Mouse (Mus musculus): ENCODE measurements at regions not wholly inside any gene's neighbourhood (a gene's known extent, or its start where the extent isn't known, plus 50 kb on each side); places are given as distances from the start of the nearest gene placed in this dataset.
"Not testable (repeated sequence)": the region's sequence is repeated elsewhere in the genome, so short reads cannot be mapped to it uniquely, and the experiment has no call there.

DNA sequence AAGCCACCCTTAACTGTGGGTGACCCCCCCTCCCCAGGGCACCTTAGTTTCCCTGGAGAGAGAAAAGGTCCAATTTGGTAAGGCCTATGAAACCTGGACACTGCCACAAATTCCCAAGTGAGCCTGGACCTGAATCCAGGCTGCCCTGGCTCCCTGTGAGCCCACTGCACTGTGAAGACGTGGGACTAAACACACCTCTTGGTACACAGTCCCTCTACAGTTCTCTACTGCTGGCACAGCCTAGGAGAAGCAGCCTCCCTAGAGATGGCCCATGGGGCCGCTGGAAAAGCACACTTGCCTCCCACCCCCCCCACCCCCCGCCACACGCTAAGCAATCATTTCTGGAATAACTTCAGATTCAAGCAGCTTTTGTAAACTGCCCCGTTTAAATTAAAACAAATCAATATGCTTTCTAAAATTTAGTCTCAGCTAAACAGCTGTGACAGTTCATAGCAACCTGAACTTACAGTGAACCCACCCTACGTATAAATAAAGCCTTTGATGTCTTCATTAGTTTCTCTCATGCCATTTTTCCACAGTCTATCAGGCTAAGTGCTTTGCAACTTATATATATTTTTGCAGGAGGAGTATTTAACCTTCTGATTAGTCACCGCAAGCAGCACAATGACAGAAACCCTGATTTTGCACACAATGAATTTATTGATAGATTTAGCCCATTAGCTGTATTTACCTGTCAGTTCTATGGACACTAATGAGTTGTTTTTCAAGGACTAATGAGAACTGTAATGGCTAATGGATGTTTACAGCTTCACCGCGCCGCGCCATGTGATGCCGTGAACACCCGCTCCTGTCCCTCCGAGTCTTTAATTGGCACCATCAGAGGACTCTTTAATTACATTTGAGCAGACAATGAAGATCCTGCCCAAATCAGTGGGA, 215.3 kb downstream of the 3100002H09Rik start:
- DNase-seq, result no peak

DNA sequence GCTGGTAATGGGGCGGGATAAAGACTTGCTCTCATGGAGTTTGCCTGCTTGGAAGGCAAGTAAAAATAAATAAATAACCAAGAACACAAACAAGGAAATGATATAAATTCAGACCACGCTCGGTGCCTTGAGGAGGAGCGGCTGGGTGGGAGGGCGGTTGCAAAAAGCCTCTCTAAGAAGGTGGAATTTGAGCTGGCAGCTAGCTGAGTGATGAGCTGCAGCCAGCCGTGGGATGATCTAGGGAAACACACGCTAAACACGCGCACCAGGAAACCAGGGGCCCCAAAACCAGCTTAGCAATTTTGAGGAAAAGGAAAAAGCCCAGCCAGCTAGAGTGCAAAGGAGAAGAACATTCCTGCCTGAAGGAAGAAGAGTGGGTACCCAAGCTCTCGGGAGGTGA, 217.0 kb downstream of the 3100002H09Rik start:
- DNase-seq, result no peak

DNA sequence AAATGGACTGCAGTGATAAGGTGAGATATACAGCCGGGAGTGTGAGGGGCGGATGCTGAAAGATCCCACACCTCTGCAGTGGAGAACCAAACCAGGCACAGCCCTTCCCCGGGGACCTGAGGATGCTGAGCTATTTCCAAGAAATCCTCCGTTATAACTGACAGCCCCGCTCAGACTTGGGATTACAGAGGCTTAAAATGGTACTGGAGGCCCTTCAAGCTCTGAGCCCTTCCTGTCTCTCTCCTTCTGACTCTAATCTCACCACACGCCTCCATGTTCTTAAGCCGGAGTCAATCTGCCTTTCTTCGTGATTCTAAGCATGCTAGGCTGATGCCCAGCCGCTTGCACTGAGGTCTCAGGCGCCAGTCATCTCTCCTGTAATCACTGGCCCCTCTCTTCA, 221.5 kb downstream of the 3100002H09Rik start:
- no peak for DNase-seq

DNA sequence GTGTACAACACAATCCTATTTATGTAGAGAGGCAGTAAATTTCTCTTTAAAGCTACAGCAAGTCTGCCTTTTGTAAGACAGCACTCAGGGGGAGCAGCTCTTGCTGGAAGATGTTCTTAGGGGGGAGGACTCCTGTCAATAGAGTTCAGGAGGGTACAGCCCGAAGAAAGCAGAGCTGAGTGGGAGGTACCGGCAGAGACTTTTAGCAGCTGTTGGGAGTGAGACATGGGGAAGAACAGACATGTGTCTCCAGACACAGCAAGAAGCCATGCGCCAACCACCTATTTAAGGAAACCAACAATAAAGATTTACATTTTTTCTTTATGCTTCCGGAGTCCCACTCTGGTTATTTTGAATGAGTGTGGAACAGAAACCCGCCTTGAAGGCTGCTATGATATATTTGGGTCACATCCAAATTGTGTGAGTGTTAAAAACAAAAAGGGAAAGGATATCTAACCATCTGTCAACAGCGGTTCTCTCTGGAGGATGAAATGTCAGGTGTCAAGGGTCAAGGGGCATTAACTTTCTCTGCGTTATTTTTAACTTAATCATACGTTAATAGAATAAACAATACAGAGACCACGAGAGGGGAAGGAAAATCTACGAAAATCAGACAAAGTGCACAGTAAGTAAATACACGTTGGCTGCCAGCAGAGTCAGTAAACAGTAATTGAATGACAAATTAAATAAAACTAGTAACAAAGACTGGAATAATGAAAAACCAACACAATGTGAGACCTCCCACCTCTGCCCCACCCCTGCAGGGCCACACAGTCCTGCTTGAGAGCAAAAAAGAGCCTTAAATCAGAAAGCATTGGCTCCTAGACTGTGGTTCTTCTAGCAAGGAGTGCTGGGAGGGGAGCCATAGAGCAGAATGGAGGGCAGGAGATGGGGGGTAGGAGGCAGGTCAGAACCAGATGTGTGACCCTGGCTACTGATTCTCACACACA, 225.2 kb downstream of the 3100002H09Rik start:
- no peak for DNase-seq

DNA sequence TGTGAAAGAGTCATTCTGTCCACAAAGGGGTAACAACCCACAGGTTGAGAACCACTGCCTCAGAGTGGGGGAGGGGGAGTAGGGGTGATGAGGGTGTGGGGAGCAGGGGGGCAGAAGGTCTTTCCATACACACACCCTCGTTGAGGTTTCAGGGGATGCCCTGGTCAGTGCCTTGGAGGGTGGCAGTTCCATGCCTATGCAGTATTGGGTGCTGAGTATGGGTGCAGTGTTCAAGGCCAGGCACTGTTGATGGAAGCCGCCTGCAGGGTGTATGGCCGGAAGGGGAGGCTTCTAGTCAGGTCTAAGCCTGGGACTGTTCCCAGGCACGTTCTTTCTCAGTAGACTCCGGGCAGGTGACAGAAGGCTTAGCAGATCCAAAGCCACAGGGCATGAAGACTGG, 234.1 kb downstream of the 3100002H09Rik start:
- DNase-seq, result no peak

DNA sequence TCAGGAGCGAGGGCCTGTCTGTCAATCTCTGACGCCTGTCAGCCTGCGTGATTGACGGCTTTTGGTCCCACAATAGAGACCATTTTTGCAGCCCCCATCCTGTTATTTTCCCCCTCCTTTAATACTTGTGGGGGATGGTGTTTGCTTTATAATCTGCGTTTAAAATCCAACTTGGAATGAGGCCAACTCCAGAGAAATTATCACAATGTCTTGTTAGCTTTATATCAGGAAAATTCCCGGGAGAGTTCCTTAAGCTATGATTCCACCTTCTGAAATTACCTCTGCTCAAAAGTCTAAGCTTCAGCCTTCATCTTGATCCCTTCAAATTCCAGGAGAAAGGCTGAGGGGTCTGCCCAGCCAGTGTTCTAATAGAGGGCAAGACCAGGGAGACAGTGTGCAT, 235.0 kb downstream of the 3100002H09Rik start:
- no peak for DNase-seq

DNA sequence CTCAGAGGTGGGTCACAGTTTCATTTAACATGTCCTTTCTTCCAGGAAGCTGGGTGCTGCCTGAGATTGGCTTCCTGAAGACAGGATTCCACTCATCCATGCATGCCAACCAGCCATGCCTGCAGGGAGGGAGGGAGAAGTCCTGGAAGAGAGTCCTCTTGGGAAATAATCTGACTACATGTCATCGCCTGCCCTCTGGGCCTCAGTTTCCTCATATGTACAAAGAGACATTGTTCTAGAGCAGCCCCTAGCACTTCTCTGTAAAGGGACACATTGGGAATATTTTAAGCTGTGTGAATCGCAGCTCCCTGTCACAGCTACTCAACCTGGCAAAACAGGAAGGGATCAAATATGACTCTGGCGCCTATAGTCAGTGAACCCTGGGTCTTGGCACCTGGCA, 241.8 kb downstream of the 3100002H09Rik start:
- DNase-seq, result no peak

DNA sequence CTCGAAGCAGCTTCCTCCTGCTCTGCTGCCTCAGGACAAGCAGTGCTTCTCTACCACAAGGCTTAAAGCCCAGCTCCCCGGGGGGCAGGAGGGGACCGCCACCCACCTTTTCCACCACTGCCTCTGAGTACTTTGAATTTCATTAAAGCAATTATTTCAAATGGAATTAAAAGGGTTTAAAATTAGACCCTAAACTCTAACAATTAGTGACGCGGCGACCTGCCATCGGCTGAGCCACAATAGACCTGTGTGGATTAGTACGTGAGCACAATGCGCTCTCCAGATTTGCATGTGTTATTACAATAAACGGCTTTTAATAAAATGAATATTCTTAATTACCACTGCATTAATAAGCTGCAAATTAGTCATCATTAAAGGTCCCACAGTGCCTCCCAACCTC, 242.5 kb downstream of the 3100002H09Rik start:
- DNase-seq, result no peak

DNA sequence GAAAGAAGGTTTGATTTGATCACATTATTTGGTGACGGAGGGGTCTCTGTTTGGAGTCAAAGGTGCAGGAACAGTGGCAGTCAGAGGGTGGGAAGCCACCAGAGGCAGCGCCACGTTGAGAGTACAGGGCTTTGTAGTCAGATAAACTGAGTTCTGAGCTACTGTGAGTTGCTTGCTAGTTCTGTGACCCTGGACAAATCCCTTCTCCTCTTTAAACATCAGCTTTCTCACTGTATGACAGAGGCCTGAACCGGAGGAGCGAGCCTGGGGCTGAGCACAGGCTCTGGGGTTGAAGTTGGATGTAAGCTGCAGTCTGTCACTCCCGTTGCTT, 250.1 kb downstream of the 3100002H09Rik start:
- no peak for DNase-seq

DNA sequence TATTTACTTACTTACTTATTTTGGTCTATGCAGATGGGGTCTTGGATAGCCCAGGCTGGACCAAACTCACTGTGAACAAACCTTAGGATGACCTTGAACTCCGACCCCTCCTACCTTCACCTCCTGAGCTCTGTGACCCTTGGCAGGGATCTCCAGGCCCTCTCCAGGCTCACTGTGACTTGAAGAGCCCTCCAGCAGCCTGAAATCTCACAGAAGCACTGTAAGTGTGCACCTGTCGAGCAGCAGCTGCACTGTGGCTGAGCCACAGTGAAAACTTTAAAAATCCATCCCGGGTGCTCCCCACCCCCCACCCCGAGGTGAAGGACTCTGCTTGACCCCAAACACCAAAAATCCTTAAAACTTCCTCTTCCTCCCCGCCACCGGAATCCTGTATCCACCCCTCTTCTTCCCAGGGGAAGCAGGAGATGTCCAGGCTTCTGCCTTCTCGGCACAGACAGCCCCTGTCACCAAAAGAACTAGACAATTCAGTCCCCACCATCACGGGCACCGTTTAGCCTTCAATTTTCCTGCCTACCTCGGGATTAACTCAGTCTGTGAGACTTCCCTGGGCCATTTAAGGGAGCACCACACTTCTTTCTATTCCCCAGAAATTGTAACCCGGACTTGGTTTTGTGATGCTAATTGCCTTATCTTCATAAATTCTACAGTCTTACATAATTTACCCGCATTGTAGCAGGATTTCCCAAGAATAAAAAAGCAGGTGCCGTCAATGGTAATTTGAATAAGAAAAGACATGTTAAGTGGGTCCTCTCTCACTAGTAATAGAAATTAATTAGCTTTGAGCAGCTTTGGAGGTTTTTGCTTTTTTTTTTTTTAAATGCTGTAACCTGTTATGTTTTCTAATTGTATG, 250.7 kb downstream of the 3100002H09Rik start:
- no peak for DNase-seq

DNA sequence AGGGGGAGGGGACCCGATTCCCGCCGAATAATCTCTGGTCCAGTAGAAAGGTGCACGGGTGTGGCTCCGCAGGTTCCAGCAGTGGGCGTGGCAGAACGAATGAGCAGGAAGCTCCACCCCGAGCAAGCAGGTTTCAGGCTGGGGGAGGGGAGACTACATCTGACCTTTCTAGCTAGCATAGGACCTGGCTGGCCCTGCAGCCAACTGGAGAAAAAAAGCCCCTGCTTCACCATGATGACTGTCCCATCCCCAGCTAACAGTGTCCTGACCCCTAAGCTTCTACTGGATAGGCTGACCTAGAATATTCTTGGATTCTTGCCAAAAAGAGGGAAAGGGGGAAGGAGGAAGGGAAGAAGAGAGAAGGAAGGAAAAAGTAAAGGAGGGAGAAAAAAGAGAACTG, 252.1 kb downstream of the 3100002H09Rik start:
- not testable (repeated sequence) for DNase-seq

DNA sequence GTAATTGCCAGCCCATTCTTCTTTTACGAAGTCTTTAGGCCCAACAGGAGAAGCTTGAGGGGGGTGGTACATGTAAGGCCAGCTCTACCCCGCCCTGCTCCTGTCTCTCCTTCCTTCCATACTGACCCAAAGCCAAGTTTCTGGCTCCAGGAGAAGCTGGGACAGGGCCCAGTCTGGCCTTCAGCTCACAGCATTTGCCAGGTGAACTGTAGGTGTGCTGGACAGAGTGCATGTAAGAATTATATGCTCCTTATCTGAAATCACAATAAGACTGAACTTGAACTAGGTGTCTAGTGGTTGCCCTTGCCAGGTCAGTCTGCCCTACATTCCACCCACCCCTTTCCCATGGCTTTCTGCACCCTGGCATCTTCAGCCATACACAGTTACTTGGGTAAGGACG, 260.2 kb downstream of the 3100002H09Rik start:
- DNase-seq, result no peak

DNA sequence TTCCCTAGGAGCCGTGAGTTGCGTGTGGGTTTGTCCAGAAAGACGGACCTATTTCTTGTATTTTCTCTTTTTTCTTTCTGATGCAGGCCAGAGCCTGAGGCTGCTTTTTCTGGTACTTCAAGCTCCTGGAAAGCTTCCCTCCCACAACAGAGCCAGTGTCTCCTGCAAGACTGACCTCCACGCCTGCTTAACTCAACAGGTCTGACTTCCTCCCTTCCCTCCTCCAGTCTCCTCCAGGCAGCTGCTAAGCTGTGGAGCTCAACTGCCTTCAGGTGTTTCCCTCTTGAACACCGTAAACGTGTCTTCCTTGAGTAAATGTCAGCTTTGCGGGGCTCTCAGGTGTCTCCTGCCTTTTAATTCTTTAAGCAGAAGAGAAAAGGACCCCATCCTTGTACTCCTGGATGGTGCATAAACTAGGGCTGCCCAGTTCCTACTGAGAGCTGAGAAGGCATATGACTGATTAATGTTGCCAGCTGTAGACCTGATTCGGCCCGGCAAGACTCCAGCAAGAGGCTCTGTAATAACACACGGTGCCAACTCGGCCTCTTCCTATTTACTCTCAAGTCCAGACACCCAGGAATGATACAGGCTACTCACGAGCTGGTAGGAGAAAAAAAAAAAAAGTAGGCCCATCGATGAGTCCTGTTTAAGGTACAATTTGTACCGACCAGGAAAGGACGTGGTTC, 260.9 kb downstream of the 3100002H09Rik start:
- DNase-seq, result no peak

DNA sequence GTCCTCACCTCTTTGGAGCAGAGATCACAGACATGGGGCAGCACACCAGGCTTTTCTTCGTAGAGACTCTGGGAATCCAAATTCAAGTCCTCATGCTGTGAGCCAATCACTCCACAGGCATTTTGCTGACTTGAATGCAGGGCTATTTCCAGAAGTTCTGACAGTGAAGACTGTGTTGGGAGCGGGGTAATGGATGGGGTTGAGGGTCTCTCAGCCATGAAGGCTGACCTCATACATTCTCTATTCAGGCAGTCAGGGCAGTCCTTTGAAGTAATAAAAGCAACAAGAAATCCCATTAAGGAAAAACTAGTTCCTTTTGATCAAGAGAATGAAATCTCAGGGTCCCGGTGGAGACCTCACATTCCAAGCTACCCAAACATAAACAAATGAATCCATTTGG, 261.5 kb downstream of the 3100002H09Rik start:
- DNase-seq, result no peak

DNA sequence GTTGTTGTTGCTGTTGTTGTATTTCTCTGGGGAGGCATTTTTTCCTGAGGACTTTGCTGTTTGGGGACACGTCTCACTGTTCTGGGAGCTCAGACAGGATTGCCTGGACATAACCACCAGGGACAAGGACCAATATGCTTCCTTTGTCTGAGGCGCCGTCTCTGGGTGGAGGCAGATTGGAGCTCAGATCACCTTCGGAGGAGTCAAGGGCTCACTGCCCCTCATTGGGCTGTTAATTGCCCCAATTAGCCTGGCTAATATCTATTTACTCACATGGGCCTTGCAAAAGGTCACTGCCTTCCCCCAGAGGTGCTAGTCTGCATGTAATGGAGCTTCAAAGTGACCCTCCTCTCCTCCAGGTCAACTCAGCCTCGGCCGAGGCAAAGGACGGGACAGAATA, 270.5 kb downstream of the 3100002H09Rik start:
- DNase-seq, result no peak

DNA sequence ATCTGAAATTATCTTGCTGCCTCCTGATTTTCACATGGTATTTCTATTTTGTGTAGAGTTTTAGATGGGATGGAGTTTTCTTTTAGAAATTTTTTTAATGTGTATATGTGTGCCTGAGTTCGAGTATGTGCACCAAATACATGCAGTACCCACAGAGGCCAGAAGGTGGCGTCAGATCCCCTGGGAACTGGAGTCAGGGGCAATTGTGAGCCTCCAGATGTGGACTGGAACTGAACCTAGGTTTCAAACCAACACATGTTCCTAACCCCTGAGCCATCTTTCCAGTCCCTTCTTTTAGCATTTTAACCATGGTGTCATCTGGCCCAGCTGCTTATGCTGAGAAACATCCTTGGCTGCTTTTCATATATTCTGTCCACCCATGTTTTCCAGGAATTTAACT, 274.9 kb downstream of the 3100002H09Rik start:
- DNase-seq, result peak; percentile 11

DNA sequence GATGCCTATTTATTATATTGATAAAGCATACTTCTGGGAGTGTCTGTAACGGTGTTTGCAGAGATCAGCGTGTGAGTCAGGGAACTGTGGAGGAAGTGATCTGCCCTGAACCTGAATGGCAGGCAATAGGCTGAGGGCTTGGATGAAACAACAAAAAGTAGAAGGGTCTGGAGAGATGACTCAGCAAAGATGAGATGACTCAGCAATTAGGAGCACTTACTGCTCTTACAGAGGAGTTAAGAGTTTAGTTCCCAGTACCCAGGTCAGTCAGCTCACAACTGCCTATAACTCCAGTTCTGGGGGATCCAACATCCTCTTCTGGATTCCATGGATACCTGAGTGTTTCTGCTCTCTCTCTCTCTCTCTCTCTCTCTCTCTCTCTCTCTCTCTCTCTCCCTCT, 277.6 kb downstream of the 3100002H09Rik start:
- DNase-seq, result no peak

DNA sequence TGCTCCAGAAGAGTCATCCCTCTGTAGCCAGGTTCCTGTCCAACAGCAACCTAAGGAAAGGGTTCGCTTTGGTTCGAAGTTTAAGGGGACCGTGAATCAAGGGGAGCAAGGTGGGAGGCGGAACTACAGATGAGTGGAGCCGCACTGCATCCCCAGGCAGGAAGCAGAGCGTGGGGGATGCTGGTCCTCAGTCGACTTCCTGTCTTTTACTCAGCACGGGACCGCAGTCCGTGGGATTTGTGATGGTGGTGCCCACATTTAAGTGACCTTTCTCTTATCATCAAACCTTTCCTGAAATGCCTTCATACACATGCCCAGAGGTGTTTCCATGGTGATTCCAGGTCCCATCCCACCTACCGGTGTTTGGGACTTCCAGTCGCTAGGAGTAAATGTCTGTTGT, 278.2 kb downstream of the 3100002H09Rik start:
- DNase-seq, result no peak

DNA sequence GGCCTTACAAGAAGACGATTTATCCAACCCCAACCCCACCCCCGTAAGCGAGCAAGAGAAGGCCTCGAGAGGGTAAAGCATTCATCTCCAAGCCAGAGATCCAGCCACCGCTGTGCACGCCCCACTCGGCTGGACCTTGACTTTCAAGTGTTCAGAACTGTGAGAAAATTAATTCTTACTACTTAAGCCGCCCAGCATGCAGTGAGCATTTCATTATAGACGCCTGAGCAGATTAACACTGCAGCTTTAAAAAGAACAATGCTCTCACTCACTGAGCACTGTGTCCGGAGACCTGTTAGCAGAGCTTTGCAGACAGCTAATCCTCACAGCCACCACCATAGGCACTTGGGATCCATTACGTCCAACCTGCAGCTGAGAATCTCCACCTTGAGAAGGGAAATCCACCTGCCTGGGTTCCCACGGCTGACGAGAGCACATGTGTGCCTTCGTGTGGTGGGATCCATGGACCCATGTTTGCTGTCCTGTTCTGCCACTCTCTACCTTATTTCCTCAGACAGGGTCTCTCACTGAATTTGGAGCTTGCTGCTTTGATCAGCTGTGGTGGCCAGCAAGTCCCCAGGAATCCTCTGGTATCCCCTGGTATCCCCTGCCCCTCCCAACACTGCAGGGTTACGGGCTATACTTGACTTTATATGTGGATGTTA, 281.4 kb downstream of the 3100002H09Rik start:
- no peak for DNase-seq

DNA sequence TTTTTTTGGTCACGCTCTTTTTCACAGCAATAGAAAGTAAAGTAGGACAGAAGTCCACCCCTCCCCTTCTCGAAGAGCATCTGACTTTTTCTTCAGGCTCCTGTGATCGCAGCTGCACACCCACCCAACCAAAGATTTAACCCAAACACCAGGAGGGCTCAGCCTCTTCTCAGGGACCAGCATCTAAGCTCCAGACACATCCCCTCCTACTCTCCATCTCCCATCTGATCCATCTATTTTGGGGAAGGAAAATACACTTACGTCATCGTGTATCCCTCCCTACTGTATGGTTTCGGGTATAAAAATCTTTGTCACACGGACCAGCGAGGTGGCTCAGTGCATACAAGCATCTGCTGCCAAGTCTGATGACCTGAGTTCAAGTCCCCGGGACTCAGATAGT, 284.3 kb downstream of the 3100002H09Rik start:
- no peak for DNase-seq

DNA sequence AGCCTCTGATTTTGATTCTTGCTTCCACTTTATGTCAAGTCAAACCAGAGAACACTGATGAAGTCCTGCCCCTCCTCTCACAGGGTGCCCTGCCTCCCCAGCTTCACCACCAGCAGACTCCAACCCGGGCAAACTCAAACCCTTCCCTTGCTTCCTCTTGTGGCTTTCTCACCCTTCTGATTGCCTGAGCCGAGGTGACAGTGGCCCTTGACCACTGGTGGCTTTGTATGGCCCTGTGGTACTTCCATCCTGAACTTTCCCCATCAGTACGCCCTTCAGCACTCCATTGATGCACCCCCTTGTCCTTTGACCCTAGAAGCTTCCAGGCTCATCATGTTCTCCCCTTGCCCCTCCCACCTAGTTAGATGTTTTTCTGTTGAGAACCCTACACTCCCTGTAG, 287.0 kb downstream of the 3100002H09Rik start:
- DNase-seq, result no peak

DNA sequence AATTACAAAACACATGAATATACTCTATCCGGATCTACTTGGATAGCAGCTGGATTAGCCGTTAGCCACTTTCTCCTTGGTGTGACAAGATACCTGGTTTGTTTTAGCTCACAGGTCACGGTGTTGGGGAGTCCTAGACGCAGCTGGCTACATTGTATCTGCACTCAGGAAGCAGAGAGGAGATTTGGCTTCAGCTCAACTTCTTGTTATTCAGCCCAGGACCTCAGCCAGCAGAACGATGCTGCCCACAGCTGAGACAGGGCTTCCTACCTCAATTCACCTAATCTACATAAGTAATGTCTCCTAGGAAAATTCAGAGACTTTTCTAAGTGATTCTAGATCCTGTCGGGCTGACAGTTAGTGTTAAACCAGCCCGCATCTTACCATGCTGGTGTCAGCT, 289.4 kb downstream of the 3100002H09Rik start:
- no peak for DNase-seq
